Mouse (Mus musculus): ENCODE measurements around the gene Stub1. TPM values are rescaled to one million over a fixed set of nuclear protein-coding genes. Genes with fewer than 3 reads are reported as not detected.
A peak's percentile ranks its signal among the peaks of the same experiment; 100 is the strongest.

Stub1 gene
- total and polyA plus RNA-seq, 2 experiments from 2014 or later: 273 to 369 TPM

DNA sequence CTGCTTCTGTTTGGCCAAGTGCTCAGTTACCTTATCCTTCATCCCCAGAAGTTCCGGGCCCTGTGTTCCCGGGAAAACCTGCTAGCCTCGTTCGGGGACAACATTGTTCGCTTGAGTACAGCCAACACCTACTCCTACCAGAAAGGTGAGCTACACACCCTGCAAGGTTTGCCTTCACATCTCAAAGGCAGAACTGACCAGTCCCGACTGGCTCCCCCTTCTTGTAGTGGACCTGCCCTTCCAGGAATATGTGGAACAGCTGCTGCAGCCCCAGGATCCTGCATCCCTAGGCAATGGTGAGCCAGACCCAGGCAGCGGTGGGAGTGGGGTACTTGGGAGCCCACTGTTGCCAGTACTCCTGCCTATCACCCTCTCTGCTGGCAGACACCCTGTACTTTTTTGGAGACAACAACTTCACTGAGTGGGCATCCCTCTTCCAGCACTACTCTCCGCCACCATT lies 3.6 kb downstream of the Stub1 start:
- H3K4me2 ChIP-seq (ENCODE audit: low read depth, low read length): peak overlapping the region; percentile 80
- peaks cover 34% of the 10 kb centered on the region for H3K4me1 ChIP-seq (ENCODE audit: insufficient read depth, low read length)
- no peak for TF ChIP-seq CTCF (IDR thresholded peaks at IDR 0.05; ENCODE audit: low read depth)
- no peaks in the 10 kb centered on the region for H3K27me3 ChIP-seq (ENCODE audit: insufficient read depth, low read length)
- H3K9ac ChIP-seq (replicated peaks; ENCODE audit: low read length): peak overlapping the region; percentile 80
- peaks cover 25% of the 10 kb centered on the region; the same call in 1 of the 2 replicates for H3K36me3 ChIP-seq (ENCODE audit: insufficient read depth, low read length)
- H3K4me3 ChIP-seq (ENCODE audit: low read length): peak overlapping the region; percentile 46
- no peaks in the 10 kb centered on the region for H3K9me3 ChIP-seq (ENCODE audit: low read length)
- peak overlapping the region; percentile 96 for H3K27ac ChIP-seq
- ATAC-seq (no peak), DNase-seq (ENCODE audit: low spot score) (no peak)
- WGBS: 34% methylated on average over 8 of the region's 8 CpGs

DNA sequence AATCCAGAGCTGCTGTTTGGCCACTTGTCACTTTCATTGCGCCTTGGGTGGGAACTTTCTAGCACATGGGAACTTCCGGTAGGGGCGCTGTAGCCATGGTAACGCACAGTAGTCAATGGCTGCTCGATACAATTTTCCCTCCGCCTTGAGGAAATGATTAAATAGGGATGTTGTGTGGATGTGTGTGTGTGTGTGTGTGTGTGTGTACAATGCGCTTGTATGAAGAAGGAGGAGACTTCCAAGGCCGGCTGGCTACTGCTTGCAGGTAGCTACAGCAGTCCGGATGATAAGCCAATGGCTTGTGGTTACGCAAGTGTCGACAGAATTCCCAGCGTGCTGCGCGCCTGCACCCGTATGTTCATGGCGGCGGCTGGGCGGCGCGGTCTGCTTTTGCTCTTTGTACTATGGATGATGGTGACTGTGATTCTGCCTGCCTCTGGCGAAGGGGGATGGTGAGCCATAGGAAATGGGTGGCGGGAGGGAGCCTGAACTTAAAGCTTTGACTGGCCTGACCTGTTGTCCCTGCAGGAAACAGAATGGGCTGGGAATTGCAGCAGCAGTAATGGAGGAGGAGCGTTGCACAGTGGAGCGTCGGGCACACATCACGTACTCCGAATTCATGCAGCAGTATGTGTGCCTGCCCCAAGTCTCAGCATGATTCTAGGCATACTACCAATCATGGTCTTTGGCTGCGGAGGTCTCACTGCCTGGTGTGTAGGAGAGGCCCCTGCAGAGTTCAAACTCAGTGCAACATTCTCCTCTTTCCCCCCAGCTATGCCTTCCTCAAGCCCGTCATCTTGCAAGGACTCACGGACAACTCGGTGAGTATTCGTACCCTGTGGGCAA lies 4.3 kb downstream of the Stub1 start, which contains the start of gene Jmjd8:
Gene Jmjd8, plus strand, starts transcription at position 156 of the 846 bp plus-strand sequence.
- peak; percentile 67 for ATAC-seq
- Histone ChIP-seq H3K36me3 (ENCODE audit: insufficient read depth, low read length) (peaks cover 25% of the 10 kb centered on the region; the same call in 1 of the 2 replicates), H3K9me3 (ENCODE audit: low read length) (no peaks in the 10 kb centered on the region), H3K4me2 (ENCODE audit: low read depth, low read length) (peak within 1 kb of the TSS; percentile 80), H3K4me1 (ENCODE audit: insufficient read depth, low read length) (peaks cover 34% of the 10 kb centered on the region), H3K9ac (replicated peaks; ENCODE audit: low read length) (peak within 1 kb of the TSS; percentile 80), H3K27ac (peak within 1 kb of the TSS; percentile 96), H3K27me3 (ENCODE audit: insufficient read depth, low read length) (no peaks in the 10 kb centered on the region), H3K4me3 (ENCODE audit: low read length) (peak within 1 kb of the TSS; percentile 46)
- WGBS: under 1% methylated on average over 32 of the region's 32 CpGs
- peak; percentile 94 for DNase-seq (ENCODE audit: low spot score)
- peak; percentile 72 for TF ChIP-seq CTCF (IDR thresholded peaks at IDR 0.05; ENCODE audit: low read depth)

DNA sequence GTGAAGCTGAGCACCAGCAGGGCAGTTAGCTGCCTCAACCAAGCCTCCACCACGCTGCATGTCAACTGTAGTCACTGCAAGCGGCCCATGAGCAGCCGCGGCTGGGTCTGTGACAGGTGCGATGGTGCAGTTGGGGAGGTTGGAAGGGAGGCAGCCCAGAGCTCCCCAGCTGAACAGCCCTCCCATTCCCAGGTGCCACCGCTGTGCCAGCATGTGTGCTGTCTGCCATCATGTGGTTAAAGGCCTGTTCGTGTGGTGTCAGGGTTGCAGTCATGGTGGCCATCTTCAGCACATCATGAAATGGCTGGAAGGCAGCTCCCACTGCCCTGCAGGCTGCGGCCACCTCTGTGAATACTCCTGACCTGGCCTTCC lies 5.0 kb downstream of the Stub1 start:
- TF ChIP-seq CTCF (IDR thresholded peaks at IDR 0.05; ENCODE audit: low read depth): no peak
- no peaks in the 10 kb centered on the region for H3K9me3 ChIP-seq (ENCODE audit: low read length)
- no peak for DNase-seq (ENCODE audit: low spot score)
- H3K4me1 ChIP-seq (ENCODE audit: insufficient read depth, low read length): peaks cover 35% of the 10 kb centered on the region
- H3K4me3 ChIP-seq (ENCODE audit: low read length): peak overlapping the region; percentile 46
- peaks cover 25% of the 10 kb centered on the region; the same call in 1 of the 2 replicates for H3K36me3 ChIP-seq (ENCODE audit: insufficient read depth, low read length)
- no peak for ATAC-seq
- peak overlapping the region; percentile 96 for H3K27ac ChIP-seq
- peak overlapping the region; percentile 80 for H3K4me2 ChIP-seq (ENCODE audit: low read depth, low read length)
- WGBS: 75% methylated on average over 8 of the region's 8 CpGs
- no peaks in the 10 kb centered on the region for H3K27me3 ChIP-seq (ENCODE audit: insufficient read depth, low read length)
- H3K9ac ChIP-seq (replicated peaks; ENCODE audit: low read length): peak overlapping the region; percentile 80

DNA sequence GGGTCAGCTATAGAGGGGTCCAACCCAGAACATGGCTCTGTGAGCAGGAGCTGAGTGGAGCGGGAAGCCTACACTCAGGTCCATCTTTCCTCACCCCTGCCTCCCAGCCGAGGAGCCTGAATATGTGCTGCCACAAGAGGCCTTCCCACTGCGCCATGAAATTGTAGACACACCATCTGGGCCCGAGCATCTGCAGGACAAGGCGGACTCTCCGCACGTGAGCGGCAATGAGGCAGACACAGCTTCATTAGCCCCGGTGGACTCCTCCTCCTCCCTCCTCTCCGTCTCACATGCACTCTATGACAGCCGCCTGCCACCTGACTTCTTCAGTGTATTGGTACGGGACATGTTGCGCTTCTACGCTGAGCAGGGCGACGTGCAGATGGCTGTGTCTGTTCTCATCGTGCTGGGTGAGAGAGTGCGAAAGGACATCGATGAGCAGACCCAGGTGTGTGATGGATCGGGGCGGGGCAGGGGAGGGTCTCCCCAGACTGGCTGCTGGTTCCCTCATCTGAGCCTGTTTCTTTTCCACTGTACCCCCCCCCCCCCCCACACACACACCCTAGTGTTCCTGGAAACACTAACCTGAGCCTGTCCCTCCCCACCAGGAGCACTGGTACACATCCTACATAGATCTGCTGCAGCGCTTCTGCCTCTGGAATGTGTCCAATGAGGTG lies 5.5 kb downstream of the Stub1 start:
- H3K36me3 ChIP-seq (ENCODE audit: insufficient read depth, low read length): peaks cover 25% of the 10 kb centered on the region; the same call in 1 of the 2 replicates
- H3K4me3 ChIP-seq (ENCODE audit: low read length): no peak overlapping the region
- WGBS: 86% methylated on average over 22 of the region's 22 CpGs
- H3K4me2 ChIP-seq (ENCODE audit: low read depth, low read length): no peak overlapping the region
- DNase-seq (ENCODE audit: low spot score) (no peak), ATAC-seq (no peak)
- no peak for TF ChIP-seq CTCF (IDR thresholded peaks at IDR 0.05; ENCODE audit: low read depth)
- no peaks in the 10 kb centered on the region for H3K9me3 ChIP-seq (ENCODE audit: low read length)
- no peaks in the 10 kb centered on the region for H3K27me3 ChIP-seq (ENCODE audit: insufficient read depth, low read length)
- H3K27ac ChIP-seq: peak overlapping the region; percentile 96; the same call in 1 of the 2 replicates
- H3K9ac ChIP-seq (replicated peaks; ENCODE audit: low read length): peak overlapping the region; percentile 80; the same call in 1 of the 2 replicates
- peaks cover 35% of the 10 kb centered on the region for H3K4me1 ChIP-seq (ENCODE audit: insufficient read depth, low read length)

DNA sequence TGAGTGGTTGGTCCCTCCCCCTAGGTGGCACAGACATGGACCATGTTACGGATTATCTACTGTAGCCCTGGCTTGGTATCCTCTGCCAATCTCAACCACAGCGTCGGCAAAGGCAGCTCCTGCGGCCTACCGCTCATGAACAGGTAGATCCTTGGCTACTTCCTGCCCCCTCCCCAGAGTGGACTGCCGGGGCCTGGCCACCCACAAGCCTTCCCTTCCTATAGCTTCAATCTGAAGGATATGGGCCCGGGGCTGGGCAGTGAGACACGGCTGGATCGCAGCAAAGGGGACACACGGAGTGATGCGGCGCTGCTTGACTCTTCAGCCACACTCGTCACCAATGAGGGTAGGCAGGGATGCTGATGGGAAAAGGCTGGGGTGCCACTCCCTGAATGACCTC lies 6.2 kb downstream of the Stub1 start:
- H3K4me1 ChIP-seq (ENCODE audit: insufficient read depth, low read length): peaks cover 34% of the 10 kb centered on the region
- H3K4me3 ChIP-seq (ENCODE audit: low read length): no peak overlapping the region
- no peak for DNase-seq (ENCODE audit: low spot score)
- no peak for ATAC-seq
- whole genome bisulfite sequencing: 91% methylated on average over 13 of the region's 13 CpGs
- H3K27ac ChIP-seq: no peak overlapping the region
- no peaks in the 10 kb centered on the region for H3K9me3 ChIP-seq (ENCODE audit: low read length)
- H3K4me2 ChIP-seq (ENCODE audit: low read depth, low read length): no peak overlapping the region
- no peak overlapping the region for H3K9ac ChIP-seq (replicated peaks; ENCODE audit: low read length)
- no peaks in the 10 kb centered on the region for H3K27me3 ChIP-seq (ENCODE audit: insufficient read depth, low read length)
- no peak for TF ChIP-seq CTCF (IDR thresholded peaks at IDR 0.05; ENCODE audit: low read depth)
- peaks cover 25% of the 10 kb centered on the region; the same call in 1 of the 2 replicates for H3K36me3 ChIP-seq (ENCODE audit: insufficient read depth, low read length)

DNA sequence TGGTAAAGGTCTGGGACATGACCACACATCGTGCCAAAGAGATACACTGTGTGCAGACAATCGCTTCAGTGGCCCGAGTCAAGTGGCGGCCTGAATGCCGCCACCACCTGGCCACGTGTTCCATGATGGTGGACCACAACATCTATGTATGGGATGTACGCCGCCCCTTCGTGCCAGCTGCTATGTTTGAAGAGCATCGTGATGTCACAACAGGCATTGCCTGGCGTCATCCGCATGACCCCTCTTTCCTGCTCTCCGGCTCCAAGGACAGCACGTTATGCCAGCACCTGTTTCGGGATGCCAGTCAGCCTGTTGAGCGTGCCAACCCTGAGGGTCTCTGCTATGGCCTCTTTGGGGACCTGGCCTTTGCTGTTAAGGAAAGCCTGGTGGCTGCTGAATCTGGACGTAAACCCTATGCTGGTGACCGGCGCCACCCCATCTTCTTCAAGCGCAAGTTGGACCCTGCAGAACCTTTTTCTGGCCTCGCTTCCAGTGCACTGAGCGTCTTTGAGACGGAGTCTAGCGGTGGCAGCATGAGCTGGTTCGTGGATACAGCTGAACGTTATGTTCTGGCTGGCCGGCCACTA lies 7.1 kb downstream of the Stub1 start:
- Histone ChIP-seq H3K27me3 (ENCODE audit: insufficient read depth, low read length) (no peaks in the 10 kb centered on the region), H3K4me3 (ENCODE audit: low read length) (no peak overlapping the region), H3K27ac (no peak overlapping the region), H3K4me1 (ENCODE audit: insufficient read depth, low read length) (peaks cover 29% of the 10 kb centered on the region), H3K9ac (replicated peaks; ENCODE audit: low read length) (no peak overlapping the region), H3K36me3 (ENCODE audit: insufficient read depth, low read length) (peaks cover 22% of the 10 kb centered on the region; the same call in 1 of the 2 replicates), H3K9me3 (ENCODE audit: low read length) (no peaks in the 10 kb centered on the region), H3K4me2 (ENCODE audit: low read depth, low read length) (no peak overlapping the region)
- DNase-seq (ENCODE audit: low spot score) (no peak), ATAC-seq (no peak)
- TF ChIP-seq CTCF (IDR thresholded peaks at IDR 0.05; ENCODE audit: low read depth): no peak
- WGBS: 95% methylated on average over 27 of the region's 27 CpGs

Data from hindbrain, postnatal 0 days (tissue).